Comparison of ENCODE assay signal across 8 mouse cellular contexts in the genomic region with DNA sequence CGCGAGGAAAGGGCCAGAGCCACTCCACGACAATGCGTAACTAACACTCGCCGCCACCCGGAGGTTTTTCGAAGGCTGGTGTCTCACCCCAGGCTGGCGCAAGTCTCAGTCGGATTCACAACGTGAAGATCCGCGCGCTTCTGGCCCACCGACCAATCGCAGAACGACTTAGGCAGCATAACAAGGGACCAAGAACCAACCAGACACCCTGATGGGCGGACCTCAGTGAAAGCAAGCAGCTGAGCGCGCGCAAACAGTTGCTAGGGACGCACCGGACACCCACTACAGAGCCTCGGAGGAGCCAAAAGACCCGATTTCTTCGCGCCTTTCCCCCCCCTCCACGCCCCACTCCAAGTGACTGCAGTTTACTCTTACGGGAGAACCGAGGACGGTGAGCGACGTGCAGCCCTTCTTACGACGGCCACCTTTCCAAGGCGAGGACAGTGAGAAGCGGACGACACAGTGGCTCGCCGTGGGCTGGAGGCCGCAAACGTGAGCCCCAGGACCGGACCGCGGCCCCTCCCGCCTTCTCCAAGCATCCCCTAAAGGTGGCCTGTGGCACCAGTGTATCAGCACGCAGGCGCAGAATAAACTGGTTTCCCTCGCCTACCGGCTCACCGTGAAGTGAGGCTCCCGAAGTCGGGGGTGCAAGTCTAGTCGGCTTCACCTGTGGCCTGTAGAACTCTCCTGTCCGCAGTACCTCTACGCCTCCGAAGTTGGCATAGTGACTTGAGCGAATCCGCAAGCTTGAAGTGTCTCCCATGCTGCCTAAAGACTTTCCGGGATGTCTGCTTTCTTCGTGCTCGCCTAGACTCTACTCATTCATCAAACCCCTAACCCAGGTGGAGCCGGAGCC. TPM values are rescaled to one million over a fixed set of nuclear protein-coding genes. Genes with fewer than 3 reads are reported as not detected.
DNase-seq lines count a peak whose midpoint lies in the region; ATAC-seq and TF ChIP-seq lines count a peak whose summit lies in the region.

A gene (plus strand): TSS at position 207 of the 856 bp plus-strand sequence.
A gene (minus strand): TSS at position 835 of the 856 bp plus-strand sequence.

- no peaks in the 10 kb centered on the region for H3K9me3 ChIP-seq in embryonic facial prominence, embryonic 13.5 days
- no peaks in the 10 kb centered on the region for H3K9me3 ChIP-seq in limb, embryonic 12.5 days
- H3K9me3 ChIP-seq in midbrain, embryonic 15.5 days, result no peaks in the 10 kb centered on the region

- peaks cover 17% of the 10 kb centered on the region for H3K36me3 ChIP-seq in embryonic facial prominence, embryonic 13.5 days
- H3K36me3 ChIP-seq in kidney, adult 2 months (ENCODE audit: control insufficient read depth, insufficient read depth, low read length), result no peaks in the 10 kb centered on the region
- H3K36me3 ChIP-seq in limb, embryonic 12.5 days, result peaks cover 20% of the 10 kb centered on the region
- H3K36me3 ChIP-seq in midbrain, embryonic 15.5 days (replicated peaks), result no peaks in the 10 kb centered on the region
- peaks cover 1% of the 10 kb centered on the region; the same call in 1 of the 2 replicates for H3K36me3 ChIP-seq in spleen, adult 2 months (ENCODE audit: control insufficient read depth, insufficient read depth, low read length)

- WGBS in embryonic facial prominence, embryonic 13.5 days, result under 1% methylated on average over 63 of the region's 63 CpGs
- WGBS in kidney, adult 2 months, result under 1% methylated on average over 63 of the region's 63 CpGs
- WGBS in limb, embryonic 12.5 days, result under 1% methylated on average over 63 of the region's 63 CpGs
- WGBS in midbrain, embryonic 15.5 days, result under 1% methylated on average over 63 of the region's 63 CpGs
- under 1% methylated on average over 63 of the region's 63 CpGs for WGBS in spleen, adult 2 months

- H3K4me2 ChIP-seq in embryonic facial prominence, embryonic 13.5 days, result peak within 1 kb of the TSS; percentile 90
- H3K4me2 ChIP-seq in limb, embryonic 12.5 days, result peak within 1 kb of the TSS; percentile 78
- H3K4me2 ChIP-seq in midbrain, embryonic 15.5 days, result peak within 1 kb of the TSS; percentile 93

- no peak for TF ChIP-seq POLR2A in kidney, adult 2 months (IDR thresholded peaks at IDR 0.05; ENCODE audit: low read depth, low read length)
- TF ChIP-seq POLR2A in spleen, adult 2 months (IDR thresholded peaks at IDR 0.05; ENCODE audit: low read depth, low read length), result no peak

- H3K27me3 ChIP-seq in embryonic facial prominence, embryonic 13.5 days, result no peaks in the 10 kb centered on the region
- H3K27me3 ChIP-seq in kidney, adult 2 months (replicated peaks; ENCODE audit: control insufficient read depth, insufficient read depth, low read length), result no peaks in the 10 kb centered on the region
- H3K27me3 ChIP-seq in limb, embryonic 12.5 days, result no peaks in the 10 kb centered on the region
- no peaks in the 10 kb centered on the region for H3K27me3 ChIP-seq in midbrain, embryonic 15.5 days (replicated peaks)
- H3K27me3 ChIP-seq in spleen, adult 2 months (ENCODE audit: control insufficient read depth, insufficient read depth, low read length), result no peaks in the 10 kb centered on the region

- peak; percentile 94 for DNase-seq in 3134 (ENCODE audit: extremely low read depth, insufficient read length, low spot score)
- DNase-seq in adrenal gland, postnatal 36 days, result peak; percentile 95 to 96
- peak; percentile 97 for DNase-seq in heart, adult 18-20 months
- peak; percentile 98 for DNase-seq in kidney, adult 2 months
- DNase-seq in spleen, adult 2 months (ENCODE audit: low read depth in 1 of 2, low spot score in 2 of 2), result peak; percentile 91 to 93

- H3K9ac ChIP-seq in embryonic facial prominence, embryonic 13.5 days, result peak within 1 kb of the TSS; percentile 90
- peak within 1 kb of the TSS; percentile 86 for H3K9ac ChIP-seq in limb, embryonic 12.5 days (replicated peaks)
- peak within 1 kb of the TSS; percentile 76 for H3K9ac ChIP-seq in midbrain, embryonic 15.5 days

- peaks cover 17% of the 10 kb centered on the region for H3K4me1 ChIP-seq in embryonic facial prominence, embryonic 13.5 days
- H3K4me1 ChIP-seq in kidney, adult 2 months (ENCODE audit: control insufficient read depth, insufficient read depth, low read length), result no peaks in the 10 kb centered on the region
- H3K4me1 ChIP-seq in limb, embryonic 12.5 days (replicated peaks), result peaks cover 16% of the 10 kb centered on the region
- H3K4me1 ChIP-seq in midbrain, embryonic 15.5 days, result peaks cover 12% of the 10 kb centered on the region
- H3K4me1 ChIP-seq in spleen, adult 2 months (ENCODE audit: control insufficient read depth, insufficient read depth, insufficient read length), result peaks cover 2% of the 10 kb centered on the region; the same call in 1 of the 2 replicates

- peak within 1 kb of the TSS; percentile 94 for H3K4me3 ChIP-seq in embryonic facial prominence, embryonic 13.5 days
- H3K4me3 ChIP-seq in kidney, adult 2 months (ENCODE audit: insufficient read depth, low read depth, low read length), result peak within 1 kb of the TSS; percentile 84
- peak within 1 kb of the TSS; percentile 93 for H3K4me3 ChIP-seq in limb, embryonic 12.5 days (replicated peaks)
- peak within 1 kb of the TSS; percentile 95 for H3K4me3 ChIP-seq in midbrain, embryonic 15.5 days
- peak within 1 kb of the TSS; percentile 81 for H3K4me3 ChIP-seq in spleen, adult 2 months (ENCODE audit: extremely low read depth, insufficient read depth, insufficient read length)

- TF ChIP-seq CTCF in kidney, adult 2 months (conservative IDR thresholded peaks at IDR 0.05; ENCODE audit: insufficient read depth, insufficient read length, low read depth, low read length), result no peak
- TF ChIP-seq CTCF in spleen, adult 2 months (IDR thresholded peaks at IDR 0.05; ENCODE audit: extremely low read depth, insufficient read depth, insufficient read length, insufficient replicate concordance), result no peak

- peak; percentile 90 for ATAC-seq in embryonic facial prominence, embryonic 13.5 days (ENCODE audit: insufficient number of reproducible peaks, insufficient read depth, low FRiP score, low TSS enrichment, low read depth)
- peak; percentile 94 for ATAC-seq in limb, embryonic 12.5 days (ENCODE audit: insufficient number of reproducible peaks, insufficient read depth, low FRiP score, low TSS enrichment, low read depth)
- peak; percentile 98 for ATAC-seq in midbrain, embryonic 15.5 days (replicated peaks)

- H3K27ac ChIP-seq in embryonic facial prominence, embryonic 13.5 days, result peak within 1 kb of the TSS; percentile 74
- peak within 1 kb of the TSS; percentile 26; the same call in 1 of the 2 replicates for H3K27ac ChIP-seq in kidney, adult 2 months (ENCODE audit: insufficient read depth, low read depth, low read length)
- H3K27ac ChIP-seq in limb, embryonic 12.5 days, result peak within 1 kb of the TSS; percentile 66
- peak within 1 kb of the TSS; percentile 73 for H3K27ac ChIP-seq in midbrain, embryonic 15.5 days
- no peak within 1 kb of the TSS for H3K27ac ChIP-seq in spleen, adult 2 months (ENCODE audit: insufficient read depth, low read length)

RNA-seq across cellular contexts. Expression of the first gene that starts in this region (rescaled TPM):
- total RNA-seq in adrenal gland, postnatal 36 days (2021), result 10 to 100 TPM; 31.8 to 32.5 TPM
- 57.9 and 64.2 TPM in 2 replicates for polyA plus RNA-seq in embryonic facial prominence, embryonic 13.5 days (2015; fragmentation: Nextera tagmentation; extraction: Ambion mirVana)
- 10 to 100 TPM; 30.4 to 35.3 TPM for total RNA-seq in heart, adult 18-20 months (2021)
- 4.0 and 4.5 TPM in 2 replicates for polyA plus RNA-seq in kidney, adult 2 months (2012; rRNA removed)
- polyA plus RNA-seq in limb, embryonic 12.5 days (2016; fragmentation: Nextera tagmentation; extraction: Ambion mirVana), result 66.6 and 70.0 TPM in 2 replicates
- polyA plus RNA-seq in midbrain, embryonic 15.5 days (2015; fragmentation: Nextera tagmentation; extraction: Ambion mirVana), result 45.8 and 46.9 TPM in 2 replicates
- polyA plus RNA-seq in spleen, adult 2 months (2012; rRNA removed), result 2.3 and 2.6 TPM in 2 replicates

RNA-seq across cellular contexts. Expression of the second gene that starts in this region (rescaled TPM):
- 1 to 10 TPM; 3.3 to 3.7 TPM for total RNA-seq in adrenal gland, postnatal 36 days (2021)
- 17.7 and 17.9 TPM in 2 replicates for polyA plus RNA-seq in embryonic facial prominence, embryonic 13.5 days (2015; fragmentation: Nextera tagmentation; extraction: Ambion mirVana)
- total RNA-seq in heart, adult 18-20 months (2021), result under 1 TPM; 0.30 to 0.31 TPM
- polyA plus RNA-seq in kidney, adult 2 months (2012; rRNA removed), result 0.95 and 1.2 TPM in 2 replicates
- 25.8 and 27.0 TPM in 2 replicates for polyA plus RNA-seq in limb, embryonic 12.5 days (2016; fragmentation: Nextera tagmentation; extraction: Ambion mirVana)
- 5.7 and 6.2 TPM in 2 replicates for polyA plus RNA-seq in midbrain, embryonic 15.5 days (2015; fragmentation: Nextera tagmentation; extraction: Ambion mirVana)
- 1.5 and 1.7 TPM in 2 replicates for polyA plus RNA-seq in spleen, adult 2 months (2012; rRNA removed)
